Mouse (Mus musculus) WW6 (cell line): Measurements from ENCODE around the gene Olfr533.
"Not testable (repeated sequence)": the region's sequence is repeated elsewhere in the genome, so short reads cannot be mapped to it uniquely, and the experiment has no call there.

ENCODE experiments used
- DNase-seq: peaks from one replicate; pipeline ENCODE4 v3.0.0-alpha.2; 2013; ENCODE audit warnings: low read depth, low spot score

Gene Olfr533

GRCm38 (mm10) chr7:140463070-140463469, at the start of gene Olfr533:
TSS of gene Olfr533 (plus strand) at chr7:140463370.
- not testable (repeated sequence) for DNase-seq

DNA sequence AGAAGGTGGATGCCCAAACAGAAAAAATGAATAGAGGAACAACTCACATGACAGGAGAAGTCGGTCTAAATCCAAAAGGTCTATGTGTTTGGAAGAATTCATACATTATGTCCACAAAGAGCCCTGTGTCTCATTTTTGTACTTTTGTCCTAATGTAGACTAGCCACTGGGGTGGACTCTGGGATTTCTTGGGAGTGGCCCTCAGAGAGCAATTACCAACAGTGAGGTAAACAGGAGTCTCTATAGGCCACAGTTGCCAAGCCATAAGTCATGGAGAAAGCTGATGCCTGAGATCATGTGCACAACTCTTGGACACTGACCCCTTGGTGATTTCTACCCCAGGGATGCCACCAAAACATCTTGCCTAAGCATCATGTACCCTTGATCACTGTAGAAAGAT, 41.6 kb upstream of the Olfr533 start, which contains the start of gene Olfr532:
Olfr532 (minus strand) TSS at position 101 of the 400 bp plus-strand sequence.
- no peak for DNase-seq

- DNase-seq: no peak
Observed at GRCm38 (mm10) chr7:140443141-140443540, 20.0 kb upstream of the Olfr533 start.

DNA sequence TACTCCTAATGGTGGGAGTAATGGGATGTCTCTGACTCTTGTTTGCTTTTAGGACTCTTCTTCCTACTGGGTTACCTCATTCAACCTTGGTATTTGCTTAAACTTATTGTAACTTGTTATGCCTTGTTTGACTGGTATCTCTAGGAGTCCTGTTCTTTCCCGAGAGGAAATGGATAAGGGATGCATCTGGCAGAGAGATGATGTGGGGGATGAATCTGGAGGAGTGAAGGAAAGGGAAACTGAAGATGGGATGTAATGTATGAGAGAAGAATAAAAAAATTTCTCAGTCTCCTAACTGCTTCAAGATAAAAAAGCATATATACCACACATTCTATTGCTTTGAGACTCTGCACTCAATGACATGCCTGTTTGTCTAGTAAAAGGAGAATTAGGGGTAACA, 14.7 kb downstream of the Olfr533 start:
- no peak for DNase-seq

- DNase-seq: no peak
Observed at GRCm38 (mm10) chr7:140478733-140479132, 15.6 kb downstream of the Olfr533 start.

DNA sequence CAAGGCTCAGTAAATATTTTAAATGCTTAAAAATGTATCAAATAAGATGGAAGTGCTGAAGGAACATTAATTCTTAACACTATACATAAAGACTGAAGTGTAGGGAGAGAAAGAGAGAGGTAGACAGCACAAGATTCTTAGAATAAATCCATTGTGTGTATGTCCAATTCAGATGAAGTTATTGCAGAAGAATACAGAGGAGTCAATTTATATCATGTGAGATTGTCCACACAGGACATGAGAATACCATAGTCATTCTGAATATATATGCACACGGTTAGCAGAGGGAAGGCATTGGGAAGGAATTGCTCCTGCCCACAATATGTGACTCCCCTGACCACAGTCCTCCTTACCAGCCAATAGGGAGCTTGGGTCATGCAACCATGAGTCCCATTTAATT, 20.7 kb downstream of the Olfr533 start, which contains the start of gene Olfr535:
Olfr535 (plus strand) TSS at position 301 of the 400 bp plus-strand sequence.
- DNase-seq: no peak

DNA sequence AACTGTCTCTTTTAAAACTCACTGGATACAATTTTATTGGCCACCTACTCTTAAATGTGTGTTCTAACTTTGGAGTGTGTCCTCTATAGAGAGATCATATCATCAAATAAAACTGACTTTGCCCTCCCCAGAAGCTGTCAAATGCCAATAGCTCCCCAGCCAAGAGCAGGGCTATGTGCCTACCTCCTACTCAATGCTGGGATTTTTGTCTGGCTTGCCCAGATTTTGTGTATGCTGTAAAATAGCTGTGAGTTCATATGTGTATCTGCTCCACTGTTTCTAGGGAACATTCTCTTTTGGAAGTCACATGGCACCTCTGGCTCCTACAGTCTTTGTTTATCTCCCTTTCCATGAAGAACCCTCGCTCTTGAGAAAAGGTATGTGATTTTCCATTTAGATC, 25.8 kb downstream of the Olfr533 start:
- DNase-seq: no peak

- DNase-seq: no peak
Observed at GRCm38 (mm10) chr7:140494231-140494630, 31.1 kb downstream of the Olfr533 start.

- DNase-seq: no peak
Observed at GRCm38 (mm10) chr7:140494702-140495101, 31.5 kb downstream of the Olfr533 start.

- DNase-seq: not testable (repeated sequence)
Observed at GRCm38 (mm10) chr7:140507346-140508021, 44.3 kb downstream of the Olfr533 start, which contains the start of gene Olfr536. TSS of gene Olfr536 (minus strand) at chr7:140507396.
